Mouse (Mus musculus) midbrain, embryonic 16.5 days (tissue): ENCODE measurements around the gene Gm815. TPM values are rescaled to one million over a fixed set of nuclear protein-coding genes. Genes with fewer than 3 reads are reported as not detected.

Experiments used
- ATAC-seq: fragments of 200-750 bp; cut with Nextera tagmentation; 2 replicates; pipeline ENCODE4 v1.8.0; 2017; ENCODE audit warnings: moderate TSS enrichment
- H3K27ac ChIP-seq: fragments of 300-500 bp; sonication (generic); 2 replicates; pipeline ENCODE4 v1.5.1; 2014; ENCODE audit warnings: mild to moderate bottlenecking, low read length, mixed read lengths
- H3K27me3 ChIP-seq: fragments of 300-500 bp; sonication (generic); 2 replicates; pipeline ENCODE4 v1.6.1; 2014; ENCODE audit warnings: low read depth, low read length, mixed read lengths; ENCODE audit not compliant: control insufficient read depth, insufficient read depth
- H3K36me3 ChIP-seq: fragments of 300-500 bp; sonication (generic); 2 replicates; pipeline ENCODE4 v1.6.1; 2014; ENCODE audit warnings: mild to moderate bottlenecking, low read length, moderate library complexity, mixed read lengths; ENCODE audit not compliant: control insufficient read depth, insufficient read depth
- H3K4me1 ChIP-seq: fragments of 300-500 bp; sonication (generic); 2 replicates; pipeline ENCODE4 v1.6.1; 2014; ENCODE audit warnings: mild to moderate bottlenecking, low read length, mixed read lengths; ENCODE audit not compliant: control insufficient read depth, insufficient read depth
- H3K4me2 ChIP-seq: fragments of 300-500 bp; sonication (generic); 2 replicates; pipeline ENCODE4 v1.6.1; 2014; ENCODE audit warnings: mild to moderate bottlenecking, low read length, mixed read lengths
- H3K4me3 ChIP-seq: fragments of 300-500 bp; sonication (generic); 2 replicates; pipeline ENCODE4 v1.5.1; 2014; ENCODE audit warnings: low read depth, mild to moderate bottlenecking, low read length, moderate library complexity, mixed read lengths
- H3K9ac ChIP-seq: fragments of 300-500 bp; sonication (generic); 2 replicates; pipeline ENCODE4 v1.6.1; 2014; ENCODE audit warnings: low read depth, low read length, mixed read lengths
- H3K9me3 ChIP-seq: fragments of 300-500 bp; sonication (generic); replicated peaks from 2 replicates; pipeline ENCODE4 v1.6.1; 2014; ENCODE audit warnings: mild to moderate bottlenecking, low read length, mixed read lengths; ENCODE audit not compliant: control insufficient read depth, poor library complexity, severe bottlenecking
- WGBS: fragments of 180-500 bp; shearing (Covaris S2); extraction: QIAGEN DNeasy Blood & Tissue Kit; methylation state at CpG from one replicate; pipeline ENCODE4 v1.1.7; 2014; 5-methylcytosine and 5-hydroxymethylcytosine counted together
- polyA plus RNA-seq: library from polyadenylated mRNA; unstranded; fragments of >200 nt; fragmentation: Nextera tagmentation; extraction: Ambion mirVana; gene quantifications from 2 replicates; pipeline ENCODE4 v1.2.1, GENCODE M21; 2015

Gm815 gene
- not detected in 2 replicates for polyA plus RNA-seq

DNA sequence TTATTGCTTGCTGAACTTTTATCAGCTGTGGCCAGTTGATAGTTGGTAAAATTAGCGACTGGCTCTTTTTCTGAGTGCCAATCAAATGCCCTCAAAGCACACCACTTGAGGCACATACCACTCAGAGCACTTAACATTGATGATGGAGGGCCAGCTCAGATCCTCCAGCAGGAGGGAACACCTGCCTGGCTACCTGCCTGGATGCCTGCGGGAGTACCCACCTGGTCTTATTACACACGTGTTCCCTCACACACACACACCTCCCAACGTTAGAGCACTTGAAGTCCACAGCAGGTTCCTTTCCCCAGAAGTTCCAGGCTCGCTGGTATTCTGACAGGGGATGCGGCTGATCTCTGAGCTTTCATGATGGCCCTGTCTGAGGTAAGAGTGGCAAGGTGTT is at the start of gene Gm815:
Gene Gm815, plus strand, starts transcription at position 266 of the 400 bp plus-strand sequence.
- Histone ChIP-seq H3K4me1 (no peaks in the 10 kb centered on the region), H3K4me3 (no peak within 1 kb of the TSS), H3K36me3 (no peaks in the 10 kb centered on the region), H3K9me3 (no peaks in the 10 kb centered on the region), H3K27ac (no peak within 1 kb of the TSS), H3K4me2 (no peak within 1 kb of the TSS), H3K27me3 (no peaks in the 10 kb centered on the region), H3K9ac (no peak within 1 kb of the TSS)
- 83% methylated on average over 6 of the region's 6 CpGs for WGBS
- no peak for ATAC-seq

DNA sequence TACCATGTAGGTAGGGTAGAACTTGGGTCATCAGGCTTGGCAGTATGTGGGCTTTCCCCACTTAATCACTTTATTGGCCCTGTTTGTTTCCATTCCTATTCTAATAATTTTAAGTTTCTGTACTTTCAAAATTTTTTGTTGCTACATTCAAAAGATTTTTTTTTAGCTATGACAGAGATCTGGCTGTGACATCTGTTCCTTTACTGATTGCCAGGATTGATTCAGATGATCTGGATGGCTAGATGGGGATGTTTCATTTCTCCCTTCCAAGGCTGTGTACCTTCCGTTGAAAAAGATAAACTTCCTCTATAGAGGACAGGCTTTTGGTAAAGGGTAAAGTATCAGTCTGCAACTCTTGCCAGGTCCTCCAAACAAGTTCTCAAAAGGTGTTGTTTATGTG is 48.1 kb upstream of the Gm815 start:
- ATAC-seq = no peak
- WGBS = 86% methylated on average over 1 of the region's 1 CpGs

DNA sequence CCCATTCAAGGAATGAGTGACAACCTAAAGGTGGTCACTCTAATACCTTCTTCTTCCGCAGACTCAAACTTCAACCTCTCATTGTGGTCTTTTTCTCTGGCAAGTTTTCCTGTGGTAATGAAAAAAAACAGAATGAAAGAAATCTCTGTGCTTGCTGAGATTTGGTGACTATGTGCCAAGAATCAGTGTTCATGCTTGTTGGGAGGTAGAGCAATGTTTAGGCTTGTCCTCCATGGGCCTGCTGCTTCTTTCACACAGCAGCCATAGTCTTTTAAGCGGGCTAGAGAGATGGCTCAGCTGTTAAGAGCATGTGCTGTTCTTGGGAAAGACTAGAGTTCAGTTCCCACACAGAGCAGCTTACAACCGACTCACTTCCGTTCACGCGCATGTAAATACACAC is 41.8 kb upstream of the Gm815 start:
- H3K27ac ChIP-seq = peak overlapping the region; percentile 96
- H3K4me2 ChIP-seq = no peak overlapping the region
- H3K4me1 ChIP-seq = peaks cover 20% of the 10 kb centered on the region
- 72% methylated on average over 6 of the region's 6 CpGs for WGBS
- no peaks in the 10 kb centered on the region for H3K27me3 ChIP-seq
- H3K9me3 ChIP-seq = no peaks in the 10 kb centered on the region
- H3K36me3 ChIP-seq = no peaks in the 10 kb centered on the region
- no peak for ATAC-seq
- H3K4me3 ChIP-seq = no peak overlapping the region
- no peak overlapping the region for H3K9ac ChIP-seq

More for the DNA sequence above, 48.1 kb upstream of the Gm815 start:
- H3K4me1 ChIP-seq = no peaks in the 10 kb centered on the region
- no peak overlapping the region for H3K4me2 ChIP-seq
- no peaks in the 10 kb centered on the region for H3K36me3 ChIP-seq
- H3K27ac ChIP-seq = no peak overlapping the region
- no peaks in the 10 kb centered on the region for H3K9me3 ChIP-seq
- no peaks in the 10 kb centered on the region for H3K27me3 ChIP-seq
- H3K4me3 ChIP-seq = no peak overlapping the region
- H3K9ac ChIP-seq = no peak overlapping the region

DNA sequence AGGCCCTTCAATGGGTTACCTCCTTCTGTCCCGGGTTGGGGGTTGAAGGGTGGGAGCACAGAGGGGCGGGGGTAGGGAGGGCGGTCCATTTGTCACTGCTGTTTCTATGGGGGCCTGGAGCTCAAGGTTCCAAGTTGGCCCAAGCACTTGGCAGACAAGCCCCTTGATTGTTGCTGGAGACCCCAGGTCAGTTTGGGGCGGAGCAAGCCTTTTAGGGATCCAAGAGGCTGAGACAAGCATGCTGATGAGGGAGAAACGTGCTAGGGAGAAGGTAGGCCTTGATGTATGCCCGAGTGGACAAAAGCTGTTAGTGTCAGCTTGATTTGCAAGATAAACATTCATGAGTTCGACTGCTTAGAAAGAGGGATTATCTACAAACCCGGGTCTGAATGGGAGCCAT is 40.9 kb upstream of the Gm815 start:
- peaks cover 20% of the 10 kb centered on the region for H3K4me1 ChIP-seq
- no peaks in the 10 kb centered on the region for H3K36me3 ChIP-seq
- ATAC-seq = peak; percentile 70
- peak overlapping the region; percentile 70 for H3K4me2 ChIP-seq
- peak overlapping the region; percentile 96 for H3K27ac ChIP-seq
- H3K4me3 ChIP-seq = peak overlapping the region; percentile 31; the same call in 1 of the 2 replicates
- H3K27me3 ChIP-seq = no peaks in the 10 kb centered on the region
- H3K9ac ChIP-seq = peak overlapping the region; percentile 53; the same call in 1 of the 2 replicates
- 1% methylated on average over 8 of the region's 8 CpGs for WGBS
- no peaks in the 10 kb centered on the region for H3K9me3 ChIP-seq

DNA sequence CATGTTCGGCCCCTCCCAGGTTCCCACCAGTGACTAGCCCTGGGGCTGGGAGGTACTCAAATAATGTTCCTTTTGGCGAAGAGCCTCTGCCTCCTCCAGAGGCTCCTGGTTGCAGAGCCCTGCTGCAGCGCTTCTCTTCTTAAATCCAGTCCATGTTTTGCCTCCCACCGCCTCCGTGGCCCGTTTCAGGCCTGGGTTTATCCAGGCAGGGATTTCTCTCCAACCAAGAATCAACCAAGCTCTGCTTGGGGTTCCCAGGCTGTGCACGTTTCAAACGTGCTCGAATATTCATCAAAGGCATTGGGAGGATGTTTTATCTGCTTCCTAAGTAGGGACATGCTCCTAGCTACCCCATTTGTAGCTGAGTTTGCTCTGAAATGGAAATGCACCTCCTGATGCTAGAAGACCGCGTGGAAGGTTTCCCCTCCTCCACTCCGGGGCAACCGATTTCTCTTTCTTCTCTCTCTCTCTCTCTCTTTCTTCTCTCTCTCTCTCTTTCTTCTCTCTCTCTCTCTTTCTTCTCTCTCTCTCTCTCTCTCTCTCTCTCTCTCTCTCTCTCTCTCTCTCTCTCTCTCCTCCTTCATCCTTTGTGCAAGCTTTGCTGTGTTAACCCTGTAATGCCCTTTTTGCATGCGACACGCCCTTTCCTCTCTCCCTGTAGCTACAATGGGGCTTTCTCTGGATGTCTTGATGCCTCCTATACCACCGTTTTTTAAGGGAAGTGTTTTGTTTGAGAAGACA is 40.2 kb upstream of the Gm815 start:
- Histone ChIP-seq H3K9ac (peak overlapping the region; percentile 53), H3K4me1 (peaks cover 20% of the 10 kb centered on the region), H3K4me2 (peak overlapping the region; percentile 70), H3K36me3 (no peaks in the 10 kb centered on the region), H3K4me3 (peak overlapping the region; percentile 31), H3K27ac (peak overlapping the region; percentile 96), H3K27me3 (no peaks in the 10 kb centered on the region), H3K9me3 (no peaks in the 10 kb centered on the region)
- 0% methylated on average over 16 of the region's 16 CpGs for WGBS
- peak; percentile 98 for ATAC-seq

DNA sequence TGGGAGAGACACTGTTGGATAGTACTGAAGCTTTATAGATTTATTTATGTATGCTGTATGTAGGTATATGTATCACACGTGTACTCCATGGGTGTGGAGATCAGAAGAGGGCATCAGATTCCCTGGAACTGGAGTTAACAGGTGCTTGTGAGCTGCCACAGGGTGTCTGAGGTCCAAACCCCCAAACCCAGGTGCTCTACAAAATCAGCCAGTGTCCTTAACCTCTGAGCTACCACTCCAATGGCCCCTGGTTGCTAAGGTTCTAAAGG is 39.7 kb upstream of the Gm815 start:
- Histone ChIP-seq H3K36me3 (no peaks in the 10 kb centered on the region), H3K27ac (peak overlapping the region; percentile 96), H3K9ac (peak overlapping the region; percentile 53), H3K4me3 (peak overlapping the region; percentile 31), H3K4me1 (peaks cover 20% of the 10 kb centered on the region), H3K27me3 (no peaks in the 10 kb centered on the region), H3K9me3 (no peaks in the 10 kb centered on the region), H3K4me2 (peak overlapping the region; percentile 70)
- ATAC-seq = peak; percentile 50
- 3% methylated on average over 1 of the region's 1 CpGs for WGBS

DNA sequence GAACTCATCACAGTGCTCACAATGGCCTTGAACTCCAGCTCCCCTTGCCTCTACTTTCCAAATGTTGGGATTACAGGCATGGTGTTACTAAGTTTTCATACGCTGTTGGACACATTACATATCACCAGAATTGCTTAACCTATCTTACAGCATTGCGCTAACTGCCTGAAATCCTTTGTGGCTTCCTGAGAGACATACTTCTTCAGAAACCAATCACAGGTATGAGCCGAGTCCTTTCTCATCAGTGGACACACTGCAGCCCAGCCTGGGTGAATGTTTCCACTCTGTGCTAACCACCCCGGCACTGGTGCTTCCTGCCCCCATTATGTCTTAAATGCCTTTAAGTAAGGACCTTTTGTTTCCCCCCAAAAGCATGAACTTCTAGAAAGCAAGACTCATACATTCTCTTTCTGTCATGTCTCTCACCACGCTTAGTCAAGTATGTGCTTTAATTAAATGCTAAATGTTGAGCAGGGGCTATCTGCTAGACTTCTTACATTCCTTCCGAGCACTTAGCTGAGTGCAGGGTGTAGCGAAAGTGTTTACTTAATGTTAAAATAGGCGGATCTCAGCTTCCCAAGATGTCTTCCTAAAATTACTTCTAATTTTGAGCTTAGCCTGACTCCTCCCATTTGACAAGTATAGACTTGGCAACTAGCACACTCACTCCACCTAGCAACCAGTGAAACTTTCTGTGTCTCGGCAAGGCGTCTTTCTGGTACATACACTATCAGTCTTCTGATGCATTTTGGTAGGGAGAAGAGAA is 34.5 kb upstream of the Gm815 start:
- Histone ChIP-seq H3K27ac (no peak overlapping the region), H3K27me3 (no peaks in the 10 kb centered on the region), H3K9ac (no peak overlapping the region), H3K4me3 (no peak overlapping the region), H3K9me3 (no peaks in the 10 kb centered on the region), H3K4me1 (peaks cover 12% of the 10 kb centered on the region), H3K36me3 (no peaks in the 10 kb centered on the region), H3K4me2 (no peak overlapping the region)
- WGBS = 80% methylated on average over 10 of the region's 10 CpGs
- no peak for ATAC-seq

DNA sequence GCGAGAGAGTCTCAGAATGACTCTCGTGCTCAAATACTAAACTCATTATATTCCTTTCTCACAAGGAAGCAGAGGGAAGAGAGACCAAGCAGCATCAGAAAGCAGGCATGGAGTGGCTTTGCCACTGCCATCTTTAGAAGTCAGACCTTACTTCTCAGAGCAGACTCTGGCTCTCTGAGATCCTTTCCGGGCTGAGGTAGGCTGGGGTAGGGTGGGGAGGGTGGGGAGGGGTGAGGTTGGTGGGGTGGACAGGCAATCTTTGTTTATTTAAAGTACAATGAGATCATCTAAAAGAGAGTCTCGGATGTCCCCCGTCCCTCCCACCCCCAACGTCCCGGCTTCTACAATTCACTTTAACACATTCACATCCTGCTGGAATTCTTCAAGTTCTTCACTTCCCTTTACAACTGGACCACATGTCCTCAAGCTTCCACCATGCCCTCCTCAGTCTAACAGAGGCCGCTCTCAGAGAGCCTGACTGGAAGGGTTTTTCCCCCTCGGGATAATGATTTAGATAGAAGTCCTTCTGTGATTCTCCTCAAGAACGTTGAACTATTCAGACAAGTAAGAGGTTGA is 33.3 kb upstream of the Gm815 start:
- Histone ChIP-seq H3K9me3 (no peaks in the 10 kb centered on the region), H3K4me1 (peaks cover 5% of the 10 kb centered on the region; the same call in 1 of the 2 replicates), H3K9ac (no peak overlapping the region), H3K4me2 (no peak overlapping the region), H3K4me3 (no peak overlapping the region), H3K27me3 (no peaks in the 10 kb centered on the region), H3K27ac (no peak overlapping the region), H3K36me3 (no peaks in the 10 kb centered on the region)
- WGBS = 72% methylated on average over 10 of the region's 10 CpGs
- ATAC-seq = no peak
